Mouse (Mus musculus) stomach, embryonic 14.5 days (tissue): ENCODE results near the gene Prdm16. TPM values are rescaled to one million over a fixed set of nuclear protein-coding genes. Genes with fewer than 3 reads are reported as not detected.

ENCODE experiments used
- ATAC-seq: fragments of 200-750 bp; cut with Nextera tagmentation; 2 replicates; pipeline ENCODE4 v1.8.0; 2017; ENCODE audit warnings: low read depth, moderate TSS enrichment; ENCODE audit not compliant: insufficient number of reproducible peaks, insufficient read depth, low FRiP score
- H3K27ac ChIP-seq: fragments of 300-500 bp; sonication (generic); 2 replicates; pipeline ENCODE4 v1.5.1; 2014; ENCODE audit warnings: mild to moderate bottlenecking, low read length, moderate library complexity, mixed read lengths
- H3K27me3 ChIP-seq: fragments of 300-500 bp; sonication (generic); 2 replicates; pipeline ENCODE4 v1.6.1; 2014; ENCODE audit warnings: low read length, control low read depth, mixed read lengths; ENCODE audit not compliant: control insufficient read depth, insufficient read depth
- H3K36me3 ChIP-seq: fragments of 300-500 bp; sonication (generic); 2 replicates; pipeline ENCODE4 v1.6.1; 2014; ENCODE audit warnings: mild to moderate bottlenecking, control low read depth, low read length, moderate library complexity, mixed read lengths; ENCODE audit not compliant: control insufficient read depth, insufficient read depth
- H3K4me1 ChIP-seq: fragments of 300-500 bp; sonication (generic); 2 replicates; pipeline ENCODE4 v1.6.1; 2014; ENCODE audit warnings: low read length, control low read depth, mixed read lengths; ENCODE audit not compliant: control insufficient read depth, insufficient read depth
- H3K4me2 ChIP-seq: fragments of 300-500 bp; sonication (generic); replicated peaks from 2 replicates; pipeline ENCODE4 v1.6.1; 2014; ENCODE audit warnings: low read depth, low read length, control low read depth
- H3K4me3 ChIP-seq: fragments of 300-500 bp; sonication (generic); 2 replicates; pipeline ENCODE4 v1.5.1; 2014; ENCODE audit warnings: low read depth, low read length, control low read depth
- H3K9ac ChIP-seq: fragments of 300-500 bp; sonication (generic); replicated peaks from 2 replicates; pipeline ENCODE4 v1.6.1; 2014; ENCODE audit warnings: low read depth, mild to moderate bottlenecking, control low read depth, low read length, moderate library complexity, mixed read lengths
- H3K9me3 ChIP-seq: fragments of 300-500 bp; sonication (generic); 2 replicates; pipeline ENCODE4 v1.6.1; 2016; ENCODE audit warnings: low read depth, low read length, control low read depth; ENCODE audit not compliant: control insufficient read depth
- WGBS: fragments of 180-500 bp; shearing (Covaris S2); extraction: QIAGEN DNeasy Blood & Tissue Kit; methylation state at CpG from one replicate; pipeline ENCODE4 v1.1.7; 2014; 5-methylcytosine and 5-hydroxymethylcytosine counted together
- polyA plus RNA-seq: library from polyadenylated mRNA; unstranded; fragments of >200 nt; fragmentation: Nextera tagmentation; extraction: Ambion mirVana; gene quantifications from 2 replicates; pipeline ENCODE4 v1.2.1, GENCODE M21; 2014

Prdm16 gene
- polyA plus RNA-seq, 1 experiment from 2014 or later, result 18.4 TPM

DNA sequence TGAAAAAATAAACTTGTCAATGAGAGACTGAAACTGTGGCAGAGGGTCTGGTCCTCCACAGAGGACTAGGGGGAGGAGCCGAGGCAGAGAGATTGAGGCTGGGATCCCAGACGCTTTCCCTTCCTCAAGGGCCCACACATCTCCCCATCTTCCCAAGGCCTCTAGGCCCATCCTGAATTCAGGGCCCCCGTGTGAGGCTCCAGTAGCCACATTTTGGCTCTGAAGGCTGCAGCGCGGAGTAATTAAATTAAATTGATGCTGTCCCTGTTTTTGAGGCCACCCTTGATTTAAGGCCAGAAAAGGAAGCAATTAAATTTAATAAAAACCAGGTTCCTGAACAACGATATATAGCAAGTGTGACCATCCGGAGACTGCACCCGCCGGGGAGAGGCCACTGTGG, 66.8 kb downstream of the Prdm16 start:
- 71% methylated on average over 9 of the region's 9 CpGs for WGBS
- peaks cover 23% of the 10 kb centered on the region; the same call in 1 of the 2 replicates for H3K4me1 ChIP-seq
- H3K9me3 ChIP-seq, result no peaks in the 10 kb centered on the region
- no peak for ATAC-seq
- no peaks in the 10 kb centered on the region for H3K36me3 ChIP-seq
- H3K4me3 ChIP-seq, result no peak overlapping the region
- H3K4me2 ChIP-seq, result no peak overlapping the region
- no peak overlapping the region for H3K9ac ChIP-seq
- H3K27me3 ChIP-seq, result no peaks in the 10 kb centered on the region
- no peak overlapping the region for H3K27ac ChIP-seq

GRCm38 (mm10) chr4:154568798-154569197, 67.9 kb downstream of the Prdm16 start:
- peaks cover 23% of the 10 kb centered on the region; the same call in 1 of the 2 replicates for H3K4me1 ChIP-seq

GRCm38 (mm10) chr4:154567942-154568341, 68.7 kb downstream of the Prdm16 start:
- H3K27me3 ChIP-seq, result no peaks in the 10 kb centered on the region
- WGBS, result 36% methylated on average over 11 of the region's 11 CpGs
- no peak overlapping the region for H3K4me2 ChIP-seq
- no peaks in the 10 kb centered on the region for H3K9me3 ChIP-seq
- H3K4me3 ChIP-seq, result no peak overlapping the region
- ATAC-seq, result no peak
- H3K4me1 ChIP-seq, result peaks cover 23% of the 10 kb centered on the region; the same call in 1 of the 2 replicates
- no peak overlapping the region for H3K27ac ChIP-seq
- H3K9ac ChIP-seq, result no peak overlapping the region
- H3K36me3 ChIP-seq, result no peaks in the 10 kb centered on the region

More at GRCm38 (mm10) chr4:154568798-154569197, 67.9 kb downstream of the Prdm16 start:
- no peak overlapping the region for H3K9ac ChIP-seq
- no peak overlapping the region for H3K4me2 ChIP-seq
- no peaks in the 10 kb centered on the region for H3K27me3 ChIP-seq
- no peaks in the 10 kb centered on the region for H3K36me3 ChIP-seq
- no peak for ATAC-seq
- no peak overlapping the region for H3K4me3 ChIP-seq
- 32% methylated on average over 15 of the region's 15 CpGs for WGBS
- no peaks in the 10 kb centered on the region for H3K9me3 ChIP-seq
- no peak overlapping the region for H3K27ac ChIP-seq

GRCm38 (mm10) chr4:154563201-154563600, 73.5 kb downstream of the Prdm16 start:
- Histone ChIP-seq H3K4me3 (no peak overlapping the region), H3K27ac (no peak overlapping the region), H3K4me1 (peaks cover 7% of the 10 kb centered on the region; the same call in 1 of the 2 replicates), H3K9ac (no peak overlapping the region), H3K36me3 (no peaks in the 10 kb centered on the region), H3K4me2 (no peak overlapping the region), H3K9me3 (no peaks in the 10 kb centered on the region), H3K27me3 (no peaks in the 10 kb centered on the region)
- ATAC-seq, result no peak
- 85% methylated on average over 6 of the region's 6 CpGs for WGBS

DNA sequence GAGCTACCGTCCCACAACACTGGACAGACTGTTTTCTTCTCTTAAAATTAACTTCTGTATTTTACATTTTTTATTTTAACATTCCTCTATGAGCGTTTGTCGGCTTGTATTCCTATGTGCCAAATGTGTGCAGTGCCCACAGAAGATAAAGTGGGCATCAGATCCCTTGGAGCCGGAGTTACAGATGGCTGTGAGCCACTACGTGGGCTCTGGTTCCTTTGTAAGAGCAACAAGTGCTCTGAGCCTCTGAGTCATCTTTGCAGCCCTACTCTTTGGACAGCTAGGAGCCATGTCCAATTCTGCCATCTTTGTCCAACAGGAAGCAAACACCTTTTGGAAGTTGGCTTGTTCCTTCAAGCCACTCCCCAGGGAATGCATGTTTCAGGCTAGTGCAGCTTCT, 78.6 kb downstream of the Prdm16 start:
- ATAC-seq, result no peak
- Histone ChIP-seq H3K4me2 (no peak overlapping the region), H3K9me3 (no peaks in the 10 kb centered on the region), H3K9ac (no peak overlapping the region), H3K27me3 (no peaks in the 10 kb centered on the region), H3K27ac (no peak overlapping the region), H3K4me1 (no peaks in the 10 kb centered on the region), H3K36me3 (no peaks in the 10 kb centered on the region), H3K4me3 (no peak overlapping the region)
- 94% methylated on average over 5 of the region's 5 CpGs for WGBS

GRCm38 (mm10) chr4:154557168-154557567, 79.5 kb downstream of the Prdm16 start:
- H3K4me2 ChIP-seq, result no peak overlapping the region
- no peak overlapping the region for H3K4me3 ChIP-seq
- H3K9ac ChIP-seq, result no peak overlapping the region
- H3K4me1 ChIP-seq, result no peaks in the 10 kb centered on the region
- no peaks in the 10 kb centered on the region for H3K27me3 ChIP-seq
- 88% methylated on average over 11 of the region's 11 CpGs for WGBS
- no peak for ATAC-seq
- H3K9me3 ChIP-seq, result no peaks in the 10 kb centered on the region
- no peak overlapping the region for H3K27ac ChIP-seq
- H3K36me3 ChIP-seq, result no peaks in the 10 kb centered on the region

DNA sequence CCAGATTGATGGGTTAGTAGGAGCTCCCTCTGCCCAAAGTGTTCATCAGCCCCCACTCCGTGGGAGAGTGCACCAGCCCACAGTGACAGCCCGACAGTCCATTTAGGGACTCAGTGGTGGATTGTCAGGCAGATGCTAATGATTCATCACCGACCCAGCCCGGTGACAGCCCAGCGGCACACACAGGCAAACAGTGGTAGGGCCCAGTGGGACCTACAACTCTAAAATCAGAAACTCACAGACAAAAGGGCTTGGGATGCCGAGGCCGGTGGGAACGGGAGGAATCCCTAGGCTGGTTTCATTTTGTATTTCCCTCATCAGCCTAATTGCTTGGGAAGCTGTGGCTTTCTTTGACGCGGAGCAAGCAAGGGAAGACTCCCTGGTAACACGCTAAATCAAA, 80.3 kb downstream of the Prdm16 start:
- WGBS, result 66% methylated on average over 11 of the region's 11 CpGs
- Histone ChIP-seq H3K9me3 (no peaks in the 10 kb centered on the region), H3K27ac (no peak overlapping the region), H3K4me1 (no peaks in the 10 kb centered on the region), H3K9ac (no peak overlapping the region), H3K4me2 (no peak overlapping the region), H3K4me3 (no peak overlapping the region), H3K36me3 (no peaks in the 10 kb centered on the region), H3K27me3 (no peaks in the 10 kb centered on the region)
- ATAC-seq, result no peak

GRCm38 (mm10) chr4:154549961-154550393, 86.7 kb downstream of the Prdm16 start:
- no peak for ATAC-seq
- H3K27me3 ChIP-seq, result 0 out of 2 replicates have a peak, but pooled peaks cover 2% of the 10 kb centered on the region
- no peak overlapping the region for H3K9ac ChIP-seq
- H3K9me3 ChIP-seq, result no peaks in the 10 kb centered on the region
- no peaks in the 10 kb centered on the region for H3K36me3 ChIP-seq
- no peaks in the 10 kb centered on the region for H3K4me1 ChIP-seq
- 46% methylated on average over 17 of the region's 17 CpGs for WGBS
- no peak overlapping the region for H3K4me2 ChIP-seq
- H3K4me3 ChIP-seq, result no peak overlapping the region
- H3K27ac ChIP-seq, result no peak overlapping the region; the same call in 1 of the 2 replicates

DNA sequence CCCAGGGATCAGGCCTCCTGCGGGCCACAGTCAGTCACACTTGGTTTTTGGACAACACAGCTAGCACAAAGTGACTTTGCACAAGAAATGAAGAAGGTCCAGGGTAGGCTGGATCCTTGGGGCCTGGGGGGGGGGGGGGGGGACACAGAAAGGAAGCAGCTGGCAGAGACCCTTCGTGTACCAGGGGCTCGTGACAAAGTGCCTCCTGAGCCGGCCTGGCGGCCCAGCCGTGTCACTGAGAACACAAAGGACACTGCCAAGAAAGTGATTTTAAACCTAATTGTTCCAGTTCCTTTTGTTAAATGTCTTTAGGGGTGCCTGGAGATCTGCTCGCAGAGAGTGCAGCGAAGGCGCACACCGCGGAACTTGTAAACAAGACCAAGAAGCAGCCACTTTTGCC, 87.2 kb downstream of the Prdm16 start:
- H3K9ac ChIP-seq, result no peak overlapping the region
- H3K27me3 ChIP-seq, result peaks cover 3% of the 10 kb centered on the region; the same call in 1 of the 2 replicates
- H3K9me3 ChIP-seq, result no peaks in the 10 kb centered on the region
- 74% methylated on average over 11 of the region's 11 CpGs for WGBS
- no peaks in the 10 kb centered on the region for H3K4me1 ChIP-seq
- H3K36me3 ChIP-seq, result no peaks in the 10 kb centered on the region
- ATAC-seq, result no peak
- no peak overlapping the region; the same call in 1 of the 2 replicates for H3K27ac ChIP-seq
- H3K4me2 ChIP-seq, result no peak overlapping the region
- no peak overlapping the region for H3K4me3 ChIP-seq
